Mouse (Mus musculus) olfactory bulb, adult 2 months (tissue): ENCODE data around the gene Kcp.

Source experiments
- CTCF ChIP-seq: fragments of 200-500 bp; IDR thresholded peaks from 2 replicates; pipeline ENCODE4 v1.5.1; 2012; ENCODE audit warnings: low read depth, mild to moderate bottlenecking, low read length, moderate library complexity; ENCODE audit not compliant: insufficient read depth
- POLR2A ChIP-seq: fragments of 200-500 bp; IDR thresholded peaks from 2 replicates; pipeline ENCODE4 v1.6.1; 2012; ENCODE audit warnings: mild to moderate bottlenecking, low read depth, low read length, moderate library complexity; ENCODE audit not compliant: insufficient read depth

- TF ChIP-seq POLR2A = no peak
- TF ChIP-seq CTCF = no peak
These were observed 11.5 kb downstream of the Kcp start for GRCm38 (mm10) chr6:29496270-29496669.
